Mouse (Mus musculus): ENCODE measurements at regions not wholly inside any gene's neighbourhood (a gene's known extent, or its start where the extent isn't known, plus 50 kb on each side); places are given as distances from the start of the nearest gene placed in this dataset.

GRCm38 (mm10) chr14:72942571-72942970 lies 106.3 kb downstream of the Cysltr2 start:
- DNase-seq: no peak

- no peak for DNase-seq
These were observed 109.9 kb downstream of the Cysltr2 start for GRCm38 (mm10) chr14:72939067-72939393.

- DNase-seq: no peak
These were observed 110.4 kb downstream of the Cysltr2 start for GRCm38 (mm10) chr14:72938382-72939066.

- DNase-seq: no peak
These were observed 115.3 kb downstream of the Cysltr2 start for GRCm38 (mm10) chr14:72933598-72933997.

GRCm38 (mm10) chr14:72932296-72932695 lies 116.6 kb downstream of the Cysltr2 start:
- DNase-seq: no peak

- no peak for DNase-seq
These were observed 147.6 kb downstream of the Cysltr2 start for GRCm38 (mm10) chr14:72901171-72901926.

GRCm38 (mm10) chr14:72899630-72900029 lies 149.3 kb downstream of the Cysltr2 start:
- no peak for DNase-seq

DNA sequence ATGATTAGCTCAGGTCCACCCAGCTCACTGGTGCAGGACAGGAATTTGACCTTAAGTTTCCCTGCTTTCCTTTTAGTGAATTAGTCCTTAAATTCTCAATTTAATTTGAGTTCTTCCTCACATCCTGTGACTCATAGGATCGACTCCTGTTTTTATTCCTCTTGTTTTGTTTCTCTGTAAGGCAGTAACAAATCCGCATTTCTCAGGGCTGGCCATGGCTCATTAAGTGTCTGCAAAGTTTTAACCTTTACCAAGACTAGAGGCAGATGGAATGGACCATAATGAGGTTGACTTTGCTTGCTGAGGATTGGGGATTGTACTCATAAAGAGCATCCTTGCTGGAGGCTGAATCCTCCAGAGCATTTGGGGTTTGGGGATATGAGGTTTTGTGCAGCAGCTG lies 156.6 kb downstream of the Cysltr2 start:
- no peak for DNase-seq

DNA sequence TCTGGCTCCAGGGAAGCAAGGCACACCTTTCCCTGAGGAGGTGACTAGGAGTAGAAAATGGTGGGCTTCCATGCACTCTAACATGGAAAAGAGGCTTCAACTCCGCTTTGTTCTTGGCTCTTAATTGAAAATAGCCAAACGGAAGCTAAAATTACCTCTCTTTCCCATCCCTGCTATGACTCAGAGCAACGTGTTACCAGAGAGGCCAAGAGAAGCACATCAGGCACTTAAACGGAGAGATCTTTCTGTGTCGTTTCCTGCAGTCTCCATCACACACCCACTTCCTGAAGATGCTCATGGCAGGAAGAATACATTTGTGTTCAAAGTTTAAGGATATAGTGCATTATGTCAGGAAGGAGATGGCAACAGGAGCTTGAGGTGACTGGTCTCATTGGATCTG lies 159.3 kb downstream of the Cysltr2 start:
- DNase-seq: no peak

DNA sequence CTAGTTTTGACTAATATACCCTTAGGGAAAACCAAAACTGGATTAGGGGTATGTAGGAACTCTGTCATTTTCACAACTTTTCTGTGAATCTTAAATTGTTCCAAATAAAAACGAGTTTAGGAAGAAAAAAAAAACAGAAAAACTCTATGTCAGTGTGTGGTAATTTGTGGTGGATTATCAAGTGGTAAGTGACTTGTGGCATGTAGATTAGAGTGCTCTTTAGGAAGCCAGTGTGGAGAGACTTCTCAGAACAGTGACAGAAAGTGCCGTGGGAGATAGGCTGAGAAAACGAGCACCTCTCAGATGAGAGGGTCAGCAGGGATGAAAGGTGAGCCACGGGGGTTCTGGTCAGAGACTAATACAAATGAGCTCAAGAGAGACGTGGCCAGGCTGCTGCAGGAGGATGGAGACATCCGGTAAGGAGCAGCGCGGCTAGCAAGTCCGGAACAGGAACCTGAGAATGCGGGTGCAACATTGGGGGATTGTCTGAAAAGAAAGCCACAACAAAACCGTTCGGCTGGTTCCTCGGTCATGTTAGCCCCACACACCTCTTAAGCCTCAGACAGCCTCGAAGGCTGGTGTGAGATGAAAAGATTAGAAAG lies 161.3 kb downstream of the Cysltr2 start:
- no peak for DNase-seq

DNA sequence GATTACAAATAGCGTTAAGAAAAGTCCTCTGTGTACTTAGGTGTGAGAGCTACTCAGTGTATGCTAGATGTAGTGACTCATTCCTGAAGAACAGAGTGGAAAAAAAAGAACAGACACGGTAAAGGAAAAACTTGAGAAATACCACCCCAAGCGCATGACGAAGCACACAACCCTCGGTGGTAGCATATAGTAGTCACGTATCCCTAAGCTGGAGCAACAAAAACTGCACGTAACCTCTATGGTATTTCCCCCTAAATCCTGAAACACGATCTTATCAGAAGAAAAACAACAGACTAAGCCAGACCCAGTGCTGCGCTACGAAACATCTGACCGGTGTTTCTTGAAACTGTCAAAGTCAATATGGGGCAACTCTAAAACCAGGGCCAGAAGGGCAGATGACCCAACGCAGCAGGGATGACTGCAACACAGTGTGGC lies 162.0 kb downstream of the Cysltr2 start:
- no peak for DNase-seq

GRCm38 (mm10) chr14:72885824-72886223 lies 163.1 kb downstream of the Cysltr2 start:
- no peak for DNase-seq

- no peak for DNase-seq
These were observed 164.4 kb downstream of the Cysltr2 start for GRCm38 (mm10) chr14:72884561-72884960.

GRCm38 (mm10) chr14:72877132-72877531 lies 167.3 kb upstream of the Fndc3a start:
- no peak for DNase-seq

- no peak for DNase-seq
These were observed 163.7 kb upstream of the Fndc3a start for GRCm38 (mm10) chr14:72873494-72873893.

DNA sequence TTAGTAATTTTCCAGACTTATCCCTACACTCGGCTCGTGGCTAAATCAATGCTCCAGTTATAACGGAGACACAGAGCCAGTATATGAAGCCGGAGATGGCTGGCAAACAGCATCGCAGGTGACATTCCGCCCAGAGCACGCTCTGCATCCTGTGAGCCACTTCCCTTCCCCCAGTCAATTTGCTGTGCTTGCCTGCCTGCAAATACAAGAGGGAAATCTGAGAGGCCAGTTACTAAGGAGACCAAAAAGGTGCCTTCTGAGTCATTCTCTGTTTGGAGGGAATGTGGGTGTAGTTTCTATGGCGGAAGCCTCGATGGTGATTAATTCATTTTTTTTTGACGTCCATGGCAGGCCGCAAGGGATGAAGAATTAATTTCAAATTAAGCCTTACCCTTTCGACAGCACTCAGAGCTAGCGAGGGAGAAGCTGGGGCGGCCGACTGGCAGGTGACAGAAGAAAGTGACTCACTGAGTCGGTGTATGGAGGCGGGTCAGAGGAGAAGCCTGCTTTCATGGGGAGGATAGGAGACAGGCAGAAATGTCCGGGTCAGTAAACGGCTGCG lies 159.5 kb upstream of the Fndc3a start:
- DNase-seq: peak; percentile 32

DNA sequence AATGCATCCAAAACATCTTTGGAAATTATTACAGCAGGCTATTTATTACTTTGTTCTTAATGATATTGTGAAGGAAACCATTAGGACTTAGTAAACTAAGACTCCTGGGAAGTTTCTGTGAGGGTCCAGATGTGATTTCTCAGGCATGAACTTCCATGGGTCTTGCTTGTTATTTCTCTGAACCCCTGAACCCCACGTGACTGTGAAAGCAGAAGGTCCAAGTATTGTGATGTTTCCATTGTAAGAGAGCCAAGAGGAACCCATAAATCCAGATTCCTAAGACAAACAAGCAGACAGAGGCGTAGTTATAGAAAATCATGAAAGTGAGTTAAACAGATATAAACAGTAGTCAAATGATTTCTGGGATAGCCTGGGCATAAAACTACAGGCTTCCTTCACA lies 157.1 kb upstream of the Fndc3a start:
- no peak for DNase-seq

DNA sequence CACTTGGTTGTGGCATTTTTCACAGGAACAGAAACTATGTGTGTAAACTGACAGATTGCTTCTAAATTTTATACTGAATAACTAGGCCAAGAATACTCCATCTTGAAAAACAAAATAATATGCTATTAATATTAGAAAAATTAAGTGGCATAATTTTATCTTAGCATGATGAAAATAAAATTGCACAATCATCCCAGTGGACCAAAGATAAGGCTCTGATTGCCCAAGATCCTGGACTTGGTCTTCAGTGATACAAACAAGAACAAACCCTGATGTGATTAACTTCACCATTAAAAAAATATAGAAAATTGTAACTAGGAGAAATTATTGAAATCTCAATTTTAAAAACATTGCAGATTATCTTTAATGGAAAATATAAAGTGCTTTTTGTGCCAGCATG lies 155.7 kb upstream of the Fndc3a start:
- DNase-seq: no peak

- no peak for DNase-seq
These were observed 155.0 kb upstream of the Fndc3a start for GRCm38 (mm10) chr14:72864792-72865191.

GRCm38 (mm10) chr14:72864130-72864529 lies 154.3 kb upstream of the Fndc3a start:
- DNase-seq: no peak

DNA sequence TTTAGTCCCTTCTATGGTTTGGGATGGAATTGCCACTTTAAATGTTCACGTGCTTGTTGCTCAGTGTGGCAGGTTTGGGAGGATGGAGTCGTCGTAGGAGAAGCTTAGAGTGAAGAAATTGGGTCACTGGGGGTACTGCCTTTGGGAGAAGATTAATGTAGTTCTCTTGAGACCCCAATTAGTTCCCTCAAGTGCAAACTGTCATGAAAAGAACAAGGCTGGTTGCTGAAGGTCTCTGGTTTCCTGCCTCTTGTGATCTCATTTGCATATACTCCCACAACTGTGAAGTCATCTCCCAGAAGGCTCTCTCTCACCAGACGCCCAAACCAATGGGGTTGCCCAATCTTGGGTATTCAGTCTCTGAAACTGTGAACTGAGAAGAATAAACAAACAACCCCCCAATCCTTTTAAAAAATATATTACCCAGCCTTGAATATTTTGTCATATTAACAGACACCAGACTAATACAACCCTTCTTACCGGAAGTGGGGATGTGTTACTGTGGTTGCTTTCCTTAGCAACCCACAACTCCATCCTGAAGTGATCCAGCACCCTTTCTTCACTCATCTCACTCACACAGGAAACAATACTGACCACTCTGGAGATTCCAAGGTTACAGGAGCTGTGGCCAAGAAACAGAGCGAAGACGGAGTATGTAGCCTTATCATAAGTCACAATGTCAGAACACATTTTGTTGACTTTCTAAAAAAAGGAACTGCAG lies 153.2 kb upstream of the Fndc3a start:
- DNase-seq: no peak

DNA sequence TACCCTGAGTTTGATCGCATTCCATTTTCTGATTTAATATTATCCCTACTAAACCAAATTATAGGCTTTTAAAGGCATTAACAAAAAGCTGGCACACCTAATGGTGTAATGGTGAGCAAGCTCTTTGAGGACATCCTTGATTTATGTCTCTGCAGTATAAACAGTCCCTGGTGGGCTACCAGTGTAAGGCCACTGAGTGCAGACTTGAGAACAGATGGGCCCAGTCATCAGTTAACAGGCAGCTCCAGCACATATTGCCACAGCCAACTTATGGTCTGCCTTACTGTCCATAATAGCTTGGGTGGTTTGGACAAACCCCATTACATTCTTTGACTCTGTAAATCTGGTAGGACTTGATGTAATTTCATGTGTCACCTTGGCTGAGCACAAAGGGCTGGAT lies 144.4 kb upstream of the Fndc3a start:
- DNase-seq: no peak

GRCm38 (mm10) chr14:72853104-72853503 lies 143.3 kb upstream of the Fndc3a start:
- DNase-seq: no peak

All from adrenal gland, postnatal 10 days (tissue).